Mouse (Mus musculus) heart, postnatal 0 days (tissue): ENCODE data around the gene Tnip2.

Experiments used
- CTCF ChIP-seq: IDR thresholded peaks from 2 replicates; pipeline ENCODE4 v1.5.1; 2016; ENCODE audit warnings: antibody characterized with exemption, control low read depth, low read depth
- EP300 ChIP-seq: IDR thresholded peaks from 2 replicates; pipeline ENCODE4 v1.6.1; 2016; ENCODE audit warnings: antibody characterized with exemption, low read depth

- no peak for TF ChIP-seq CTCF
- TF ChIP-seq EP300: no peak
Observed at GRCm38 (mm10) chr5:34543114-34543513, 29.3 kb upstream of the Tnip2 start.
